Mouse (Mus musculus) B cell, adult 2 months (primary cell): ENCODE measurements around the gene Dmrtc2.

ENCODE experiments used
- DNase-seq, 2 experiments: peaks; one replicate each; pipeline ENCODE4 v3.0.0; 2022

Gene Dmrtc2

DNA sequence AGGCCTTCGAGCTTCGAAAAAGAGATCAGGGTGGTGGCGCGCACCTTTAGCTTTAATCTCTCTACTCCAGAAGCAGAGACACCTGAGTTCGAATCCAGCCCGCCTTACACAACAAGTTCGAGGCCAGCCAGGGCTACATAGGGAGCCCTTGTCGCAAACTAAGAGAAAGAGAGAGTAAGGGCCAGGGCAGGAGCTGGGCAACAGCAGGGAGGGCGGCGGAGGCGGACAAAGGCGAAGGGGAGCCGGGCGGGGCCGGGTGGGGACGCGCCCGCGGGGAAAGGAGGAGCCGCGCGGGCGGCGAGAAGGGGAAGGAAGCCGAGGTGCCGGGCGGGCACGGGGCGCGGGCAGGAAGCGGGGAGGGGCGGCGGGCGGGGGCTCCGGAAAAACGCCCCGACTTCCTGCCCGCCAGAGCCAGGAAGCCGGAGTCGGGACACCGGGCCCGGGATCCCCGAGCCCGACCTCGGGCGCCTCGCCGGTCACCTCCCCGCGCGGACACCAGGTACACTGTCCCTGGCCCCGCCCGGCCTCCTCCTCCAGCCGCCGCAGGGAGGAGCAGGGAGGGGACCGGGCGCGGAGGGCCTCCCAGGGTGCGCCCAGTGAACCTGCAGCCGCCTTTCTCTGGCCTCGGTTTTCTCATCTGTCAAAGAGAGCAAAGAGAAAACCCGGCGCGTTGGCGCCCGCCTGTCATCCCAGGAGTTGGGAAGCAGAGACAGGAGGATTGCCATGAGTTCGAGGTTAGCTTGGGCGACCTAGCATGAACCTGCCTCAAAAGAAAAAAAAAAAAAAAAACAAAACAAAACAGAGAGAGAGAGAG, 33.0 kb downstream of the Dmrtc2 start, which contains the start of gene Arhgef1:
Arhgef1 (plus strand) TSS at position 283 of the 814 bp plus-strand sequence.
- DNase-seq: peak; percentile 72 to 76

GRCm38 (mm10) chr7:24903444-24903825, 33.6 kb downstream of the Dmrtc2 start:
- DNase-seq: peak in 1 of 2 experiments; percentile 46

GRCm38 (mm10) chr7:24904070-24904483, 34.2 kb downstream of the Dmrtc2 start:
- DNase-seq: peak; percentile 96 to 97

GRCm38 (mm10) chr7:24904936-24905335, 35.1 kb downstream of the Dmrtc2 start:
- peak; percentile 83 to 84 for DNase-seq

GRCm38 (mm10) chr7:24906551-24906950, 36.7 kb downstream of the Dmrtc2 start:
- DNase-seq: no peak

DNA sequence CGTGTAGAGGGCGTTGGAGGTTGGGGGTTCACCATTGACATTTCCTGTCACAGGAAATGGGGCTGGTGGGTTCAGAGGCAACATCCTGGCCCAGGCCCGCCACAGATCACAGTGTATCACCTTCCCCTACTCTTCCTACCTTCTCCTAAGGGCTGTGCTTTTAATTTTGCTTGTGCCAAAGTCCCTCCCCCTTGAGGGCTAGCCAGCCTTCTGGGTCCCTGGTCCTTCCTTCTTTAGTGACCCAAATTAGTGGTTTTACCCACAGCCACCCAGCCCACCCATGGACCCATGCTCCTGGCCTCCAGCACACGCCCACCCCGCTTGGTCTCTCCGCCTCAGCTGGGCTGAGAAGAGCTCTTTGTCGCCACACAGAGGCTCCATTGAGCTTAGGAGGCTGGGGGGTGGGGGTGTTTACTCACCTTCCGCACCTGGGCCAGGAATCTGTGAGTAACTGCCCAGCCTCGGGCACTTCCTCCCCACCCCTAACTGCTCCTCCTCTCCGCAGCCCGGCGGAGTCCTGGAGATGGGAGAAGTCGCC, 37.4 kb downstream of the Dmrtc2 start:
- DNase-seq: peak; percentile 68 to 72

DNA sequence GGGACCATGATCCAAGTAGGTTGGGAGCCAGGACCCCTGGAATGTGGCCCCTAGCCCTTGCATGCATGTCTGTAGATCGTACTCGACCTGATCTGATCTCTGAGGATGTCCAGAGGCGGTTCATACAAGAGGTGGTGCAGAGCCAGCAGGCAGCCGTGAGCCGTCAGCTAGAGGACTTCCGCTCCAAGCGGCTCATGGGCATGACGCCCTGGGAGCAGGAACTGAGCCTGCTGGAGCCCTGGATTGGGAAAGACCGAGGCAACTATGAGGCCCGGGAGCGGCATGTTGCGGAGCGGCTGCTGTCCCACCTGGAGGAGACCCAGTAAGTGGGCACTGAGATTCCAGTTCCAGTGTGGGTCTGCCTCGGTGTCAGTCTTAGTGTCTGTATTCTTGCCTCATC, 42.6 kb downstream of the Dmrtc2 start:
- DNase-seq: no peak

- DNase-seq: no peak
These were observed 49.0 kb downstream of the Dmrtc2 start for GRCm38 (mm10) chr7:24918763-24919323.

GRCm38 (mm10) chr7:24919728-24920127, 49.9 kb downstream of the Dmrtc2 start:
- no peak for DNase-seq
